Mouse (Mus musculus) C2C12 (cell line): ENCODE measurements around the gene Tfb1m. TPM values are rescaled to one million over a fixed set of nuclear protein-coding genes. Genes with fewer than 3 reads are reported as not detected.

ENCODE experiments used
- H3K27me3 ChIP-seq: one replicate; pipeline ENCODE4 v1.6.1; 2011; ENCODE audit not compliant: control insufficient read depth, insufficient read depth, insufficient read length
- H3K36me3 ChIP-seq: one replicate; pipeline ENCODE4 v1.6.1; 2011; ENCODE audit not compliant: control insufficient read depth, insufficient read depth
- H3K4me3 ChIP-seq: one replicate; pipeline ENCODE4 v1.5.1; 2011; ENCODE audit warnings: mild to moderate bottlenecking, control low read depth; ENCODE audit not compliant: poor library complexity, insufficient read depth, severe bottlenecking
- H3K79me2 ChIP-seq: one replicate; pipeline ENCODE4 v1.6.1; 2011; ENCODE audit not compliant: control insufficient read depth, insufficient read depth
- H3K79me3 ChIP-seq: one replicate; pipeline ENCODE4 v1.6.1; 2011; ENCODE audit warnings: low read depth, control low read depth
- H3ac ChIP-seq: one replicate; pipeline ENCODE3; 2011; ENCODE audit warnings: low read depth; ENCODE audit not compliant: control insufficient read depth, insufficient read length
- CEBPB ChIP-seq: IDR thresholded peaks from one replicate; pipeline ENCODE4 v1.6.1; 2011; ENCODE audit warnings: low read depth, mild to moderate bottlenecking, control low read depth, moderate library complexity
- CTCF ChIP-seq: IDR thresholded peaks from one replicate; pipeline ENCODE4 v1.5.1; 2011; ENCODE audit not compliant: control insufficient read depth, insufficient read depth, insufficient read length
- FOSL1 ChIP-seq: IDR thresholded peaks from one replicate; pipeline ENCODE4 v1.8.0; 2011; ENCODE audit warnings: mild to moderate bottlenecking, low read length; ENCODE audit not compliant: poor library complexity, insufficient read depth, severe bottlenecking
- MAX ChIP-seq: IDR thresholded peaks from one replicate; pipeline ENCODE4 v1.6.1; 2011; ENCODE audit warnings: mild to moderate bottlenecking, control low read depth
- MYOD1 ChIP-seq: IDR thresholded peaks from one replicate; pipeline ENCODE4 v1.6.1; 2011; ENCODE audit warnings: low read depth; ENCODE audit not compliant: control insufficient read depth, insufficient read length
- MYOG ChIP-seq: IDR thresholded peaks from one replicate; pipeline ENCODE4 v1.6.1; 2011; ENCODE audit not compliant: control insufficient read depth, insufficient read length; ENCODE audit errors: extremely low read depth
- USF1 ChIP-seq: IDR thresholded peaks from one replicate; pipeline ENCODE4 v1.6.1; 2011; ENCODE audit warnings: low read depth, mild to moderate bottlenecking, control low read depth, moderate library complexity
- polyA plus RNA-seq: library from polyadenylated mRNA; unstranded; fragments of >200 nt; fragmentation: generic; extraction: Trizol; gene quantifications from one replicate; pipeline ENCODE4 v1.2.1, GENCODE M21; 2012; ENCODE audit warnings: missing spikeins

Tfb1m gene
- polyA plus RNA-seq, 1 experiment = 4.3 TPM

- Histone ChIP-seq H3K79me3 (no peaks in the 10 kb centered on the region), H3K79me2 (no peaks in the 10 kb centered on the region), H3K36me3 (peaks cover 70% of the 10 kb centered on the region), H3K4me3 (no peak overlapping the region), H3K27me3 (no peaks in the 10 kb centered on the region), H3ac (no peak overlapping the region)
- TF ChIP-seq USF1 = no peak
- no peak for TF ChIP-seq CEBPB
- no peak for TF ChIP-seq FOSL1
- TF ChIP-seq MYOD1 = no peak
- TF ChIP-seq MAX = no peak
- TF ChIP-seq MYOG = no peak
- TF ChIP-seq CTCF = no peak
These were observed 67.2 kb downstream of the Tfb1m start for GRCm38 (mm10) chr17:3490216-3490895.

- H3K4me3 ChIP-seq = no peak overlapping the region
- H3K27me3 ChIP-seq = no peaks in the 10 kb centered on the region
- no peaks in the 10 kb centered on the region for H3K79me2 ChIP-seq
- peaks cover 76% of the 10 kb centered on the region for H3K36me3 ChIP-seq
- no peak overlapping the region for H3ac ChIP-seq
- TF ChIP-seq USF1 (no peak), MAX (no peak), CEBPB (no peak), MYOG (no peak), CTCF (no peak), FOSL1 (no peak), MYOD1 (no peak)
- H3K79me3 ChIP-seq = no peaks in the 10 kb centered on the region
These were observed 69.6 kb downstream of the Tfb1m start for GRCm38 (mm10) chr17:3487721-3488601.

- Histone ChIP-seq H3K79me3 (no peaks in the 10 kb centered on the region), H3K27me3 (no peaks in the 10 kb centered on the region), H3K4me3 (no peak overlapping the region), H3K79me2 (no peaks in the 10 kb centered on the region), H3ac (no peak overlapping the region), H3K36me3 (peaks cover 76% of the 10 kb centered on the region)
- TF ChIP-seq MYOD1 = no peak
- no peak for TF ChIP-seq FOSL1
- no peak for TF ChIP-seq MAX
- TF ChIP-seq CTCF = no peak
- no peak for TF ChIP-seq MYOG
- TF ChIP-seq CEBPB = no peak
- no peak for TF ChIP-seq USF1
These were observed 70.4 kb downstream of the Tfb1m start for GRCm38 (mm10) chr17:3487211-3487610.

GRCm38 (mm10) chr17:3485851-3486250, 71.7 kb downstream of the Tfb1m start:
- Histone ChIP-seq H3K4me3 (no peak overlapping the region), H3K79me3 (no peaks in the 10 kb centered on the region), H3K36me3 (peaks cover 79% of the 10 kb centered on the region), H3K79me2 (no peaks in the 10 kb centered on the region), H3K27me3 (no peaks in the 10 kb centered on the region), H3ac (no peak overlapping the region)
- TF ChIP-seq CEBPB = no peak
- TF ChIP-seq CTCF = no peak
- TF ChIP-seq MAX = no peak
- no peak for TF ChIP-seq FOSL1
- TF ChIP-seq MYOG = no peak
- TF ChIP-seq USF1 = no peak
- TF ChIP-seq MYOD1 = no peak

GRCm38 (mm10) chr17:3483091-3483490, 74.5 kb downstream of the Tfb1m start:
- H3K4me3 ChIP-seq = no peak overlapping the region
- peaks cover 5% of the 10 kb centered on the region for H3K79me2 ChIP-seq
- peaks cover 85% of the 10 kb centered on the region for H3K36me3 ChIP-seq
- no peaks in the 10 kb centered on the region for H3K27me3 ChIP-seq
- no peak for TF ChIP-seq CTCF
- no peak for TF ChIP-seq FOSL1
- no peak for TF ChIP-seq USF1
- TF ChIP-seq MAX = no peak
- TF ChIP-seq CEBPB = no peak
- TF ChIP-seq MYOD1 = no peak
- TF ChIP-seq MYOG = no peak
- H3ac ChIP-seq = no peak overlapping the region
- peaks cover 2% of the 10 kb centered on the region for H3K79me3 ChIP-seq
